Mouse (Mus musculus) left cerebral cortex, adult 2 months (tissue): Measurements from ENCODE around the gene Oosp1. TPM values are rescaled to one million over a fixed set of nuclear protein-coding genes. Genes with fewer than 3 reads are reported as not detected.

Experiments used
- DNase-seq, 2 experiments: peaks; one replicate each; pipeline ENCODE4 v3.0.0; 2021 to 2022; ENCODE audit warnings: low spot score in 2 of 2, mixed read lengths in 1 of 2; ENCODE audit errors: extremely low spot score in 1 of 2
- H3K27ac ChIP-seq: fragments of 200-600 bp; 2 replicates; pipeline ENCODE4 v1.8.1; 2022
- H3K4me3 ChIP-seq: fragments of 200-600 bp; 2 replicates; pipeline ENCODE4 v1.8.1; 2022
- CTCF ChIP-seq: fragments of 200-600 bp; IDR thresholded peaks from 2 replicates; pipeline ENCODE4 v1.8.1; 2022; ENCODE audit warnings: antibody characterized with exemption, mild to moderate bottlenecking, moderate library complexity
- intact Hi-C: fragments of 180-260 bp; cut with DNase I; formaldehyde crosslinking; loops from one replicate; pipeline ENCODE4 v1.15.1; 2025
- total RNA-seq, 2 experiments: library from RNA; stranded (reverse); gene quantifications; 2 replicates each; pipeline ENCODE4 v1.2.3; 2021

Gene Oosp1
- total RNA-seq, 2 experiments from 2014 or later, result not detected

DNA sequence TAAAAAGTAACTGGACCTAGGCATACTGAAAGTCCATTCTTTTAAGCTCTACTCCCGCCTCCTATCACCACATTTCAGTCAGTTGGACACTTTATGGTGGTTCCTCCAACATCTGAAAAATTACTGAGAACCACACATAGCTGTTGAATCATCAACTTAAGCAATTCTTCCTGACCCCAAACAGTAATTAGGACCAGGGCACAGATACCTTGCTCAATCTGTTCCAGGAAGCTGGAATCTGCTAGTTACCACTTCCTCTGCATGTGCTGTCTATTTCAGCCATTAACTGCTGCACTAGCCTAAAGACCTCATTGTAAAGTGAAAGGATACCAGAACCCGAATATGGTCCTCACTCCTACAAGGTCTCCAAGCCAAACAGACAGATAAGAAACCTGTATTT lies 31.8 kb downstream of the Oosp1 start:
- intact Hi-C loops, result no loop called here
- no peak for TF ChIP-seq CTCF
- H3K4me3 ChIP-seq, result no peak overlapping the region
- DNase-seq, result no peak
- H3K27ac ChIP-seq, result no peak overlapping the region

DNA sequence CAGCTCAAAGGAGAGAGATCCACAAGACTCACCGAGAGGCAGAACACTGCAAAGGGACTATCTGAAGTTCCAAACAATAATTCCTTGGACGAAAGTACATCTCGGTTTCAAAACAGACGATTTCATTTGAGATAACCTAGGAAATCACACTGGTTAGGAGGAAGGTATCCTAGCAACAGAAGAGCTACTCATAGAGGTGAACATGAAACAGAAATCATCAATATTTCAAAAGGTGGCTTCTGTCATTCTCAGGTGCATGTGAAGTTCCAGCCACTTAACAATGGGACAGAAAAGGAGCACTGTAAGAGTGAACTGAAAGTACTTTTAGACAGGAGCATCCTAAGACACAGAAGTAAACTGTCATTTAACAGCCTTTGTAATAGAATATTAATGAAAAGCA lies 41.4 kb downstream of the Oosp1 start:
- H3K4me3 ChIP-seq, result no peak overlapping the region
- no peak for TF ChIP-seq CTCF

DNA sequence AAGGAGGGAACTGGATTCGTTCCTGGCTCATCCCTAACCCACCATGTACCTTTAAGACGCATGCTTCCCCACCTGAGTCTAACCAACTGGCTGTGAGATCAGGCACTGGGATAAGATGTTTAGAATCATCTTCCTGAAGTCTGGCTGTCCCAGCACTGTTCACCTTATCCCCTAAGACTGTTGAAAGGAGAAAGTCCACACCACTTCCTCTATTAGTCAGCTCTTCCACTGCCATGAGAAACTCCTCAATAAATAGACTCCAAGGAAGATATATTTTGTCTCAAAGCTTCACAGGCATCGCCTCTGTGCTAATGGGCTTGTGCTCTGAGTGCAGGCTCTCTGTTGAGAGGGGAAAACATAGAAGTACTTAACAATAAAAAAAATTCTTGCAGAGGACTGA lies 44.8 kb downstream of the Oosp1 start:
- TF ChIP-seq CTCF, result no peak
- DNase-seq, result no peak
- H3K4me3 ChIP-seq, result no peak overlapping the region

More for the DNA sequence above, 41.4 kb downstream of the Oosp1 start:
- intact Hi-C loops, result no loop called here
- H3K27ac ChIP-seq, result no peak overlapping the region
- DNase-seq, result no peak

DNA sequence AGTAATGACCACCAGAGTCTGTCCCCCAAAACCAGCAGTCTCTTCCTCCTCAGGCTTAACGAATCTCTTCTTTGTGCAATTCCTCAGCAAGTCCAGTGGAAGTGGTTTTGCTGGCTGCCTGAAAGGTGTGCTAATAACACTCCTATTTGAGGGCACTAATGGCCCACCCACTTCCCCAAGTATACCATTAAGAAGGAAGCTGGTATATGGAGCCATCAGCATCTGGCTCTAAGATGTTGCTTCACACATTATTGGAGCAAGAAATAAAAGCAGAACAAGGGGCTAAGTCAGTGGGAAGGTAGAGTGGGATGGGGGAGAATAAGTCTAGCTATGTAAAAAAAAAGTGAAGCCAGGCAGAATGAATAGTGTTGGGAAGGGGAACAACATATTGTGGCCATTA lies 50.2 kb downstream of the Oosp1 start, which contains the start of gene Ms4a3:
Gene Ms4a3, minus strand, starts transcription at position 120 of the 400 bp plus-strand sequence.
- DNase-seq, result no peak
- Histone ChIP-seq H3K4me3 (no peak within 1 kb of the TSS), H3K27ac (no peak within 1 kb of the TSS)
- intact Hi-C loops, result no loop called here
- TF ChIP-seq CTCF, result no peak

More for the DNA sequence above, 44.8 kb downstream of the Oosp1 start:
- intact Hi-C loops, result no loop called here
- H3K27ac ChIP-seq, result no peak overlapping the region

DNA sequence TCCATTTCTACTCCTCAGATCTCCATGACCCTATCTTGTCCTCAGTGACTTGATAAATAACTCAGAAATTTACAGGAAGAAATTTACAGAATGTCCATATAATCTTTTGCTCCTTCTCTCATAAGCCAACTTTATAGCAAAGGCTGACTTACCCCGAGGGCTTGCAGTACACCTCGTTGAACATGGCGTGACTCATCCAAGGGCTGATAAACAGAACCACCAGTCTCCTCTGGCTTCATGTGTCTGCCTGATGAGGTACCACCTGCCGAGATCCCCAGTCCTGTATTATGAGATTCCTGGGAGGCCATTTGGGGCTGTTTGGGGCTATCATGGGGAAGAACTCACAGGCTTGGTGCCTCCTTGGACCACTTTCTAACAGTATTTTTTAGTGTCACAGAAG lies 51.9 kb downstream of the Oosp1 start:
- no peak for DNase-seq
- intact Hi-C loops, result no loop called here
- H3K4me3 ChIP-seq, result no peak overlapping the region
- TF ChIP-seq CTCF, result no peak
- no peak overlapping the region for H3K27ac ChIP-seq

DNA sequence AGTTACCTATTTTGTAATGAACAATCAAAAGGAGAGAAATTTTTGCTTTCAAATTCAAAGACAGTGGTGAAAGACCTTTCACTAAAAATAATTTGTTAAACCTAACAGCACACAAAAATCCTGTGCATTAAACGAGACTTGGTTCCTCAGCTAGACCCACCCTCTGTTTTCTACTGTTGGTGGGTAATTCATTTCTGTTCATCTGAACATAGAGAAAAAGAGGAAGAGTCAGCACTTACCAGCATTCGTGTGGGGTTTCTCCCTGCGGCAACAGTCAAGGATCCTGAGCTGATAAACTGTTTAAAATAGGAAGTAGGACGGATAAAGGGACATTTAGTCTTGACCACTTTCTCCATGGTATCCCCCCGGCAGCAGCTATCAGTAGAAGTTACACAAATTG lies 55.4 kb downstream of the Oosp1 start:
- H3K27ac ChIP-seq, result no peak overlapping the region
- intact Hi-C loops, result no loop called here
- DNase-seq, result no peak
- TF ChIP-seq CTCF, result no peak
- H3K4me3 ChIP-seq, result no peak overlapping the region

DNA sequence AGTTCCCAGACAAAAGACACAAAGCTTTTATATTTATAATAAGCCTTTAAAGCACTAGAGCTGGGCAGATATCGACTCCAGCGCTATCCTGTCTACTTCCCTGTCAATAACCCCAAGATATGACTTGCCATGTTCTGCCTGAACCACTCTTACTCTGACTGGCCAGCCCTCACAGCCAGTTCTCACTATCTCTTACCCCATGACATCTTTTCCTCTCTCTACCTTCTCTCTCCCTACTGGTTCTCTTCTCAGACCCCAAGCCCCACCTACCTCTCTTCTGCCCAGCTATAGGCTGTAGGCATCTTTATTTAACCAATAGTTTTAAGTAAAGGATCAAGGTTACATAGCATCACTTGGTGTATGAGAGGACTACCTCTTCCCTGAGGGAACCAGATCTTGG lies 56.6 kb downstream of the Oosp1 start:
- no peak for DNase-seq
- Histone ChIP-seq H3K4me3 (no peak overlapping the region), H3K27ac (no peak overlapping the region)
- intact Hi-C loops, result no loop called here
- no peak for TF ChIP-seq CTCF

DNA sequence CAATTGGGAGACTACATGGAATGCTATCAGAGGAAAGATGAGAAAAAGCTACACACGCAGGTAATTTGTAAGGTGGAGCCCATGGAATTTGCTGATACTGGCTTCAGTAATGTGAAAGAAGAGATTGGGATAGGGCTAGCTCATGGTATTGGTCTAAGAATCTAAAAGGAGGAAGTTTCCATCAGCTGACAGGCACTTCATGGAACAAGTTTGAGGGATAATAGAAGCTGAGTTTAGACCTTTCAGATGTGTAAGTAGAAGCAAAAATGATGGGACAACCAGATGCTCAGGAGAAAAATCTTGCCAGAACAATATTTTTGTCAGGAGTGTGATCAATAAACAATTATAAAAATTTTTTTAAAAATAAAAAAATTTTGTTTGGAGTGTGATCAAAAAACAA lies 57.2 kb downstream of the Oosp1 start:
- Histone ChIP-seq H3K27ac (no peak overlapping the region), H3K4me3 (no peak overlapping the region)
- TF ChIP-seq CTCF, result no peak
- intact Hi-C loops, result no loop called here
- DNase-seq, result no peak

DNA sequence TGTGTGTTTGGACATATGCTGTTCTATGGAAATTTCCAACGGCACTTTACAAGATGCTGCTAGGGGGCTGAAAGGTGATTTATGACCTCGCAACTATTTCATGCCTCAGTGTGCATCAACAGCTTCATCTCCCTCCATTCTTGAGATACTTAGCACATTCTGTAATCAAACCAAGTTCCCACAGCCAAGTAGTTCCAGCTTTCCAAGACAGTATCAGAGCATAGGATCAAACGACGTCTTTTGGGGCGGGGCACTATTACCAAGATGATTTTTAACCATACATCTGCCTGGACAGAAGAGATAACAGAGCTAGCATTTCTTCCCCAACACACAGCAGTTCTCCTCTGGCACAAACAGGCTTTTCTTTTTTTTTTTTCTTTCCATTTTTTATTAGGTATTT lies 65.7 kb downstream of the Oosp1 start:
- intact Hi-C loops, result no loop called here
- Histone ChIP-seq H3K27ac (no peak overlapping the region), H3K4me3 (no peak overlapping the region)
- TF ChIP-seq CTCF, result no peak
- DNase-seq, result no peak

DNA sequence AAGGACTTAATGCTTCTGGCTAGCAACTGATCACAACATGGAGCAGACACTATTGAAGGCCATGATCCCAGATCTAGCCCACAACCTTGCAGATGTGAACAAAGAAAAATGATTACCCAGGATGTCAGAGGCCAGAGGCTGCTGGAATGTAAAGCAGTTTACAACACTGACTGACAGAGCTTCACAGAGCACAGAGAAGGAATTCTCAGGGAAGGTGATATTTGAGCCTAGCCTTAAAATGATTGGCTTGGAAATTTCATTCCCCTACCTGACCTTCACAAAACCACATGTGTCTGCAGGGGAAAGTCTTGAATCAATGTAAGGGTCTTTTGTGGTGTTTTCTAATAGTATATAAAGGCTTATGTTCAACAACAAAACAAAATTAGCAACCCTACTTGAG lies 66.2 kb downstream of the Oosp1 start:
- no peak for DNase-seq
- no peak overlapping the region for H3K27ac ChIP-seq
- intact Hi-C loops, result no loop called here

DNA sequence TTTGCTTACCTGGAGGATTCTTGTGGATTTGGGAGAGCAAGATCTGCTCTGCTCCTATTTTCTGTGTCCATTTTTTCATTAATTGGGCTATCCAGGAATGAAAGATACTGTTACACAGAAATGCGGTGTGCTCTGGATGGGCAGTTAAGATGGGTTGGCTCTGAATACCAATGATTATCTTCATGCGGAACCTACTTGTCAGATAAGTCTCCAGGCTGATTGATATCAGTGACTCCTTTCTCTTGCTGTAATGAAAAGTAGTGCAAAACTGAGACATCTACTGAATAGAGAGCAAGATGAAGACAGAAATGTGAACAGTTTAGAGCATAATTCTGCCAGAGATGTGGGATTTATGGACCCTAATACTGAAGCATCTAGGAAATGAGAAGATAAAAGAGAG lies 67.4 kb downstream of the Oosp1 start, which contains the start of gene Ms4a2:
Gene Ms4a2, minus strand, starts transcription at position 169 of the 400 bp plus-strand sequence.
- TF ChIP-seq CTCF, result no peak
- Histone ChIP-seq H3K27ac (no peak within 1 kb of the TSS), H3K4me3 (no peak within 1 kb of the TSS)
- DNase-seq, result no peak
- intact Hi-C loops, result no loop called here

More for the DNA sequence above, 66.2 kb downstream of the Oosp1 start:
- no peak overlapping the region for H3K4me3 ChIP-seq
- TF ChIP-seq CTCF, result no peak

DNA sequence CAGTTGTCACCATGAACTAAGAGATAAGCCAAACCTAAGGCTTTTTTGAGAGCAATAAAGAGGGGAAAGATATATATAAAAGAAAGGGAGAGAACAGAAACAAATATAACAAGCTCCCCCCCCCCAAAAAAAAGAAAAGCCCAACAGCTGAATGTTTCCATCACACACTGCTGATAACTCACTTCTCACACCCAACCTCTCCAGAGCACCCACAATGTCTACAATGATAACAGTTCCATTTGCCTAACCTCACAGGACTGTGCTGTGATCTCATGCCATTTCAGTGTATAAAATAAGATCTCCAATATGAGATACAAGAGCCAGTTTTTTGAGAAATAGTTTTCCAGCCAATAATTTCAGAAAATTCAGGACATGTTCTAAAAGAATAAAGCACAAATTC lies 73.0 kb downstream of the Oosp1 start:
- Histone ChIP-seq H3K4me3 (no peak overlapping the region), H3K27ac (no peak overlapping the region)
- intact Hi-C loops, result no loop called here
- TF ChIP-seq CTCF, result no peak
- no peak for DNase-seq

Other genes with a start within 250 kb of the Oosp1 start
- gene Ms4a4b, start 247.6 kb downstream of the Oosp1 start, total RNA-seq, result under 1 TPM in 1 of 2 experiments, not detected in 1; 0.20 TPM
- gene Ms4a6c, start 221.8 kb downstream of the Oosp1 start, total RNA-seq, result 1 to 10 TPM; 1.4 to 2.3 TPM
- 1 to 10 TPM; 1.3 to 1.5 TPM for gene Gm8369, start 205.2 kb downstream of the Oosp1 start, total RNA-seq
- 1 to 10 TPM; 1.7 to 2.9 TPM for gene Ms4a6b, start 174.6 kb downstream of the Oosp1 start, total RNA-seq
- not detected for gene Ms4a4d, start 154.3 kb downstream of the Oosp1 start, total RNA-seq
- 1 to 10 TPM; 1.2 to 1.7 TPM for gene Ms4a6d, start 86.3 kb downstream of the Oosp1 start, total RNA-seq
- gene Ms4a2, start 67.4 kb downstream of the Oosp1 start, total RNA-seq, result not detected
- gene Ms4a3, start 50.3 kb downstream of the Oosp1 start, total RNA-seq, result not detected
- gene Oosp2, start 30.6 kb downstream of the Oosp1 start, total RNA-seq, result not detected
- not detected for gene Oosp3, start 5.9 kb upstream of the Oosp1 start, total RNA-seq
- not detected for gene Gif, start 56.4 kb upstream of the Oosp1 start, total RNA-seq
- 10 to 100 TPM; 36.8 to 37.9 TPM for gene Mrpl16, start 79.2 kb upstream of the Oosp1 start, total RNA-seq
- 10 to 100 TPM; 30.9 to 31.4 TPM for gene Stx3, start 128.3 kb upstream of the Oosp1 start, total RNA-seq
- not detected for gene Olfr1417, start 148.1 kb upstream of the Oosp1 start, total RNA-seq
- not detected for gene Olfr1418, start 169.9 kb upstream of the Oosp1 start, total RNA-seq
- gene Olfr1419, start 184.0 kb upstream of the Oosp1 start, total RNA-seq, result not detected
- gene Olfr1420, start 195.4 kb upstream of the Oosp1 start, total RNA-seq, result not detected
- gene Patl1, start 221.2 kb upstream of the Oosp1 start, total RNA-seq, result 10 to 100 TPM; 19.7 to 20.4 TPM